Comparison of ENCODE assay signal across 30 mouse cellular contexts in the genomic region with DNA sequence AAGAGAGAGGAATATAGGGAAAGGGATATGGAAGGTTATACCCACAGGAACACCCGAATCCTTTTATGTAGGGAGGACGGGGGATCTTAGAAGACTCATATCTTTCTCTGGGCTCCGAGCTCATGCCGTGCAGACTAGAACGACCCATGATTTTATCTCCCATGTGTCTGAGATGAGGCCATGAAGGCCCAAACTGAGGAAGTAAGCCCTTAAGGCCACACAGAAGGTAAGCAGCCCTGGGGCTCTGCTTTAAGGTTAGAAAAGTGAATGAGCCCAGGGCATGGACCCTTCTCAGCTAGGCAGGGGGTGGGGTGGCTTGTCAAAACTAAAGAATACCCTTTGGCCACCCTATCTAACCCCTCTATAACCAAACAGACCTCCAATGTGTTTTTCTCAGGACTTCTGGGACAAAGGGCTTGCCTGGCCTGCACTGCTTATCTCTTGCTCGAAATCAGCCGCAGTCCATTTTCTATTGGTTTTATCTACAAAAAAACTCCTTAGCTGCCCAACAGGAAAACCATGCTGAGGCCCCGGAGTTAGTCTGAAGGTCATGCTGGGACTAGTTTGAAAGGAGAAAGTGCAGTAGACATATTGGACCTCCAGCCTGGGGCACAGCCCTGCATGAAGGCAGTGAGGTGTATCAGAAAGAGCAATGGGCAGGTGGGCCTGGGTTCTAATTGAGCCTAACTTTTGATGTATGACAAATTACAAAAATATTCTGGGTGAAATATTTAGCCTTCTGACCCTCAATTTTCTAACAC. TPM values are rescaled to one million over a fixed set of nuclear protein-coding genes. Genes with fewer than 3 reads are reported as not detected.
A peak's percentile ranks its signal among the peaks of the same experiment; 100 is the strongest.
DNase-seq lines count a peak whose midpoint lies in the region; ATAC-seq and TF ChIP-seq lines count a peak whose summit lies in the region.
"Had no signal": no experiment of that assay in that cellular context is flagged by ENCODE, and none has a peak within 500 bp of the region (broad histone marks: within the 10 kb centered on the region; RNA-seq: fewer than 3 reads in every experiment).

No protein-coding gene starts in this region.

- no peaks in the 10 kb centered on the region for H3K27me3 ChIP-seq in intestine, postnatal 0 days (replicated peaks; ENCODE audit: control insufficient read depth, insufficient read depth, low read length)
- no peaks in the 10 kb centered on the region for H3K27me3 ChIP-seq in stomach, embryonic 16.5 days (ENCODE audit: control insufficient read depth, insufficient read depth, low read length)
- H3K27me3 ChIP-seq: embryonic facial prominence, embryonic 13.5 days; forebrain, embryonic 15.5 days; heart, embryonic 15.5 days; hindbrain, embryonic 12.5 days; kidney, embryonic 15.5 days; neural tube, embryonic 15.5 days had no signal

- H3K4me2 ChIP-seq in intestine, postnatal 0 days (replicated peaks; ENCODE audit: low read depth) = no peak overlapping the region
- H3K4me2 ChIP-seq in stomach, embryonic 16.5 days (ENCODE audit: low read depth, low read length) = no peak overlapping the region
- H3K4me2 ChIP-seq: embryonic facial prominence, embryonic 13.5 days; forebrain, embryonic 15.5 days; heart, embryonic 15.5 days; hindbrain, embryonic 12.5 days; kidney, embryonic 15.5 days; neural tube, embryonic 15.5 days had no signal

- DNase-seq in heart, adult 11 months = peak; percentile 66
- DNase-seq in heart, adult 9 months (ENCODE audit: low spot score in 2 of 2) = no peak
- DNase-seq in urinary bladder, adult 18-20 months (ENCODE audit: low spot score in 2 of 2) = peak; percentile 30 to 44
- DNase-seq in urinary bladder, postnatal 25 days (ENCODE audit: low spot score) = no peak
- DNase-seq in layer of hippocampus, adult 8-10 months (ENCODE audit: low spot score in 2 of 2) = no peak
- DNase-seq: adrenal gland, postnatal 25 days; cerebellum, adult 18-20 months; cerebellum, postnatal 10 days; gastrocnemius, postnatal 36 days; heart, postnatal 36 days; kidney, adult 11 months; kidney, postnatal 36 days; liver; lung, adult 18-20 months; midbrain, embryonic 14.5 days; retina, postnatal 1 day; right cerebral cortex, postnatal 14 days had no signal

- no peak overlapping the region for H3K9ac ChIP-seq in intestine, postnatal 0 days (ENCODE audit: low read depth, low read length)
- no peak overlapping the region for H3K9ac ChIP-seq in stomach, embryonic 16.5 days (ENCODE audit: low read length)
- H3K9ac ChIP-seq: embryonic facial prominence, embryonic 13.5 days; forebrain, embryonic 15.5 days; heart, embryonic 15.5 days; hindbrain, embryonic 12.5 days; kidney, embryonic 15.5 days; neural tube, embryonic 15.5 days had no signal

- no peak overlapping the region for H3K4me3 ChIP-seq in intestine, postnatal 0 days (ENCODE audit: low read depth, low read length)
- no peak overlapping the region for H3K4me3 ChIP-seq in stomach, embryonic 16.5 days (replicated peaks; ENCODE audit: low read length)
- H3K4me3 ChIP-seq: embryonic facial prominence, embryonic 13.5 days; forebrain, embryonic 10.5 days; forebrain, embryonic 15.5 days; heart, embryonic 15.5 days; hindbrain, embryonic 12.5 days; kidney, embryonic 15.5 days; neural tube, embryonic 15.5 days had no signal

- no peaks in the 10 kb centered on the region for H3K9me3 ChIP-seq in intestine, postnatal 0 days (ENCODE audit: control insufficient read depth)
- no peaks in the 10 kb centered on the region for H3K9me3 ChIP-seq in stomach, embryonic 16.5 days (replicated peaks; ENCODE audit: control insufficient read depth, low read length)
- H3K9me3 ChIP-seq: embryonic facial prominence, embryonic 13.5 days; forebrain, embryonic 10.5 days; forebrain, embryonic 15.5 days; G1E; heart, embryonic 15.5 days; hindbrain, embryonic 12.5 days; kidney, embryonic 15.5 days; neural tube, embryonic 15.5 days had no signal

- H3K36me3 ChIP-seq in intestine, postnatal 0 days (ENCODE audit: control insufficient read depth, insufficient read depth) = no peaks in the 10 kb centered on the region
- no peaks in the 10 kb centered on the region for H3K36me3 ChIP-seq in stomach, embryonic 16.5 days (ENCODE audit: control insufficient read depth, insufficient read depth, low read length)
- H3K36me3 ChIP-seq: embryonic facial prominence, embryonic 13.5 days; forebrain, embryonic 10.5 days; forebrain, embryonic 15.5 days; G1E; heart, embryonic 15.5 days; hindbrain, embryonic 12.5 days; kidney, embryonic 15.5 days; neural tube, embryonic 15.5 days had no signal

- TF ChIP-seq CTCF in intestine, postnatal 0 days (IDR thresholded peaks at IDR 0.05; ENCODE audit: low read depth) = no peak

- 43% methylated on average over 8 of the region's 8 CpGs for WGBS in intestine, postnatal 0 days
- 67% methylated on average over 8 of the region's 8 CpGs for WGBS in stomach, embryonic 16.5 days

- H3K27ac ChIP-seq in intestine, postnatal 0 days (ENCODE audit: low read depth, low read length) = peak overlapping the region; percentile 29; the same call in 1 of the 2 replicates
- peak overlapping the region; percentile 46 for H3K27ac ChIP-seq in stomach, embryonic 16.5 days (ENCODE audit: low read length)
- H3K27ac ChIP-seq: embryonic facial prominence, embryonic 13.5 days; forebrain, embryonic 10.5 days; forebrain, embryonic 15.5 days; heart, embryonic 15.5 days; hindbrain, embryonic 12.5 days; hindbrain, postnatal 0 days; macrophage; neural tube, embryonic 15.5 days had no signal

- peaks cover 18% of the 10 kb centered on the region; the same call in 1 of the 2 replicates for H3K4me1 ChIP-seq in intestine, postnatal 0 days (replicated peaks; ENCODE audit: control insufficient read depth, insufficient read depth, low read length)
- H3K4me1 ChIP-seq in stomach, embryonic 16.5 days (ENCODE audit: control insufficient read depth, insufficient read depth, low read length) = peaks cover 9% of the 10 kb centered on the region; the same call in 1 of the 2 replicates
- H3K4me1 ChIP-seq: forebrain, embryonic 10.5 days; forebrain, embryonic 15.5 days had no signal

- 0 out of 2 replicates have a peak, but pooled peaks have one; percentile 19 for ATAC-seq in intestine, postnatal 0 days
- peak; percentile 38; the same call in 1 of the 2 replicates for ATAC-seq in stomach, embryonic 16.5 days (ENCODE audit: insufficient read depth, low FRiP score)
- no peak for ATAC-seq in granulocyte monocyte progenitor cell, adult 5-6 weeks (replicated peaks; ENCODE audit: poor library complexity, severe bottlenecking)
- ATAC-seq: forebrain, embryonic 15.5 days; hindbrain, postnatal 0 days had no signal

RNA-seq across cellular contexts. Expression of a gene that starts 37.8 kb away (rescaled TPM):
- 8.9 and 9.7 TPM in 2 replicates for polyA plus RNA-seq in intestine, postnatal 0 days (2015; fragmentation: Nextera tagmentation; extraction: Ambion mirVana)
- polyA plus RNA-seq in stomach, embryonic 16.5 days (2015; fragmentation: Nextera tagmentation; extraction: Ambion mirVana) = 41.0 and 43.4 TPM in 2 replicates
- 54.1 and 69.9 TPM in 2 replicates for total RNA-seq in granulocyte monocyte progenitor cell, adult 5-6 weeks (2014; fragmentation: Nextera tagmentation)
- total RNA-seq in granulocyte monocyte progenitor cell, adult 5-6 weeks (2017) = 47.4 and 53.9 TPM in 2 replicates
- total RNA-seq in layer of hippocampus, adult 8-10 months (2022) = 10 to 100 TPM; 17.8 to 27.1 (median 22.5) TPM

RNA-seq across cellular contexts. Expression of a gene that starts 58.7 kb away (rescaled TPM):
- polyA plus RNA-seq in intestine, postnatal 0 days (2015; fragmentation: Nextera tagmentation; extraction: Ambion mirVana) = 3.5 and 4.0 TPM in 2 replicates
- polyA plus RNA-seq in stomach, embryonic 16.5 days (2015; fragmentation: Nextera tagmentation; extraction: Ambion mirVana) = 4.1 and 5.0 TPM in 2 replicates
- 14.5 and 15.0 TPM in 2 replicates for total RNA-seq in granulocyte monocyte progenitor cell, adult 5-6 weeks (2014; fragmentation: Nextera tagmentation)
- total RNA-seq in granulocyte monocyte progenitor cell, adult 5-6 weeks (2017) = 13.3 and 15.9 TPM in 2 replicates
- 100 to 1,000 TPM; 108 to 115 (median 111) TPM for total RNA-seq in layer of hippocampus, adult 8-10 months (2022)

Comparison
In these comparisons a context has a peak if more than half of its experiments do, and no peak if none do; other contexts are left out.
1. DNase-seq: peak in heart, adult 11 months (single experiment) and urinary bladder, adult 18-20 months (2 of 2); none in heart, adult 9 months (0 of 2), urinary bladder, postnatal 25 days (single experiment) and layer of hippocampus, adult 8-10 months (0 of 2).
2. RNA of a gene that starts 58.7 kb away (total RNA-seq): 108 to 115 TPM in layer of hippocampus, adult 8-10 months; 13.3 to 15.9 TPM in granulocyte monocyte progenitor cell, adult 5-6 weeks; every median in the first group is over 4 times any median in the second.